Mouse (Mus musculus): ENCODE data around the gene Hsp90ab1.

DNA sequence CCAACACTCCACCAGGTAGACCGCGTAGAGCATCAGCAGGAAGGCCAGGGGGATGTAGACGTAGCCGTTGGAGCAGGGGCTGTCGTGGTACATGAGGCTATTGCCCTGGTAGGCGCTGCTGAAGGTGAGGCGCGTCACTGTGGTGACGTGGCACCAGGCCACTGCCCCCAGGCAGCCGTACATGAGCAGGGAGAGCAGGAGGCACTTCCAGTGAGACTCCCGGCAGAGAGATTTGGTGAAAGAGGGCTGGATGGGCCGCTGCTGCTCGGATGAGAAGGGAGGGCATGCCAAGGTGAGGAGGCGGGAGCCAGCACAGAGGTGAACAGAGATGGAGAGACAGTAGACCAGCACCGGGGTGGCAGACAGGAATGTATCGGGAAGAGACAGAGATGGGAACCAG, 26.1 kb downstream of the Hsp90ab1 start:
- TF ChIP-seq CTCF (IDR thresholded peaks at IDR 0.05; ENCODE audit: low read depth) (no peak), EP300 (optimal IDR thresholded peaks at IDR 0.05) (no peak)
